Mouse (Mus musculus) layer of hippocampus, adult 18-20 months (tissue): ENCODE data around the gene Lifr. TPM values are rescaled to one million over a fixed set of nuclear protein-coding genes. Genes with fewer than 3 reads are reported as not detected.

Experiments used
- DNase-seq, 2 experiments: peaks; one replicate each; pipeline ENCODE4 v3.0.0; 2022; ENCODE audit warnings: low spot score in 2 of 2
- total RNA-seq, 2 experiments: library from RNA; stranded (reverse); gene quantifications; 2 replicates each; pipeline ENCODE4 v1.2.3; 2021

Gene Lifr
- total RNA-seq, 2 experiments from 2014 or later, result 57.9 to 65.4 TPM

DNA sequence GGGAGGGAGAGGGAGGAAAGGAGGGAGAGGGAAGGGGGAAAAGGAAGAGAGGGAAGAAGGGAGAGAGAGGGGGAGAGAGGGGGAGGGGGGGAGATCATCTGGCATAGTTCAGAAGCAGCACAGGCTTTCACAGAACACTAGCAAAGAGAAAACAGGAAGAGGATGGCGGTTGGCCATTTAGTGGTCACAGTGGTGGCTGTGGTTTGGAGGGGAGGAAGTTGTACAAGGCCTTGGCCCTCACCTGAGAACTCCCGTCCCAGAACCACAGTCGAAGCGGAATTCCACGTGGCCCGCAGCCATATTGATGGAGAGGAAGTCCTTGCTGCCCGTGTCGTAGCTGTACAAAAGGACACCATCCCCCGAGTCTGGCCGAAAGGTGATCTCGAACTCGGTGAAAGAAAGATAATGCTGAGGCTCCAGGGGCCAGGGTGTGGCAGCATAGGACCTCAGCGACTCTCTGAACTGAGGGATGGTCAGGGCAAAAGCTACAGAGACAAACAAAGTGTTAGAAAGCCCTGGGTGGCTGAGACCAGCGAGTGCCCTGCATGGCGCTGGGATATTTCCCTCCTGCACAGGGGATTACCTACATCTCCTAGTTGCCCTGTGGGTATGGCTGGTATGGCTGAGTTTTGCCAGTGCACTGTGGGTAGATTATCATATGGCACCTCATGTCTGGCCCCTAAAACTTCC is 151.9 kb downstream of the Lifr start:
- DNase-seq, result no peak

Other genes with a start within 250 kb of the Lifr start
- 1 to 10 TPM; 2.9 to 4.5 TPM for gene Osmr, start 215.6 kb upstream of the Lifr start, total RNA-seq